Mouse (Mus musculus) neural tube, embryonic 11.5 days (tissue): ENCODE measurements around the gene Tmem230. TPM values are rescaled to one million over a fixed set of nuclear protein-coding genes. Genes with fewer than 3 reads are reported as not detected.
"Not testable (repeated sequence)": the region's sequence is repeated elsewhere in the genome, so short reads cannot be mapped to it uniquely, and the experiment has no call there.

Experiments
- ATAC-seq: fragments of 200-750 bp; cut with Nextera tagmentation; 2 replicates; pipeline ENCODE4 v1.8.0; 2017; ENCODE audit warnings: moderate number of reproducible peaks, mild to moderate bottlenecking, moderate TSS enrichment, moderate library complexity; ENCODE audit not compliant: insufficient read depth, low FRiP score, low TSS enrichment
- DNase-seq: peaks from one replicate; pipeline ENCODE4 v3.0.0-alpha.2; 2015; ENCODE audit warnings: low spot score
- H3K27ac ChIP-seq: fragments of 300-500 bp; sonication (generic); 2 replicates; pipeline ENCODE4 v1.5.1; 2014; ENCODE audit warnings: low read depth, mild to moderate bottlenecking, low read length
- H3K27me3 ChIP-seq: fragments of 300-500 bp; sonication (generic); 2 replicates; pipeline ENCODE4 v1.6.1; 2014; ENCODE audit warnings: mild to moderate bottlenecking, low read length, mixed read lengths; ENCODE audit not compliant: control insufficient read depth, insufficient read depth
- H3K36me3 ChIP-seq: fragments of 300-500 bp; sonication (generic); 2 replicates; pipeline ENCODE4 v1.6.1; 2014; ENCODE audit warnings: mild to moderate bottlenecking, low read length, moderate library complexity, mixed read lengths; ENCODE audit not compliant: control insufficient read depth, insufficient read depth
- H3K4me1 ChIP-seq: fragments of 300-500 bp; sonication (generic); 2 replicates; pipeline ENCODE4 v1.6.1; 2014; ENCODE audit warnings: low read length, mixed read lengths; ENCODE audit not compliant: control insufficient read depth, insufficient read depth
- H3K4me2 ChIP-seq: fragments of 300-500 bp; sonication (generic); 2 replicates; pipeline ENCODE4 v1.6.1; 2014; ENCODE audit warnings: low read depth, mild to moderate bottlenecking, moderate library complexity
- H3K4me3 ChIP-seq: fragments of 300-500 bp; sonication (generic); 2 replicates; pipeline ENCODE4 v1.5.1; 2014; ENCODE audit warnings: low read depth, low read length
- H3K9ac ChIP-seq: fragments of 300-500 bp; sonication (generic); 2 replicates; pipeline ENCODE4 v1.6.1; 2014; ENCODE audit warnings: mild to moderate bottlenecking, low read length
- H3K9me3 ChIP-seq: fragments of 300-500 bp; sonication (generic); 2 replicates; pipeline ENCODE4 v1.6.1; 2016; ENCODE audit warnings: low read length; ENCODE audit not compliant: control insufficient read depth
- WGBS: fragments of 180-500 bp; shearing (Covaris S2); extraction: QIAGEN DNeasy Blood & Tissue Kit; methylation state at CpG from one replicate; pipeline ENCODE4 v1.1.7; 2014; 5-methylcytosine and 5-hydroxymethylcytosine counted together
- polyA plus RNA-seq: library from polyadenylated mRNA; unstranded; fragments of >200 nt; fragmentation: Nextera tagmentation; extraction: Ambion mirVana; gene quantifications from 2 replicates; pipeline ENCODE4 v1.2.1, GENCODE M21; 2014

Tmem230 gene
- 58.8 and 59.0 TPM in 2 replicates for polyA plus RNA-seq

GRCm38 (mm10) chr2:132247539-132248313 lies at the start of gene Tmem230:
Gene Tmem230, minus strand, starts transcription at chr2:132247807.
- H3K9ac ChIP-seq, result peak within 1 kb of the TSS; percentile 57
- 4% methylated on average over 50 of the region's 50 CpGs for WGBS
- peaks cover 3% of the 10 kb centered on the region; the same call in 1 of the 2 replicates for H3K4me1 ChIP-seq
- H3K27me3 ChIP-seq, result no peaks in the 10 kb centered on the region
- peak within 1 kb of the TSS; percentile 57; the same call in 1 of the 2 replicates for H3K27ac ChIP-seq
- peak; percentile 96 for DNase-seq
- no peaks in the 10 kb centered on the region for H3K36me3 ChIP-seq
- H3K4me2 ChIP-seq, result peak within 1 kb of the TSS; percentile 42
- ATAC-seq, result peak; percentile 91
- H3K9me3 ChIP-seq, result no peaks in the 10 kb centered on the region
- H3K4me3 ChIP-seq, result peak within 1 kb of the TSS; percentile 59

- no peak for DNase-seq
- Histone ChIP-seq H3K27ac (no peak overlapping the region), H3K9me3 (no peaks in the 10 kb centered on the region), H3K36me3 (no peaks in the 10 kb centered on the region), H3K4me3 (no peak overlapping the region), H3K9ac (no peak overlapping the region), H3K27me3 (no peaks in the 10 kb centered on the region), H3K4me2 (no peak overlapping the region), H3K4me1 (peaks cover 3% of the 10 kb centered on the region; the same call in 1 of the 2 replicates)
- WGBS, result 87% methylated on average over 10 of the region's 10 CpGs
- no peak for ATAC-seq
Observed at GRCm38 (mm10) chr2:132293694-132294450, 46.3 kb upstream of the Tmem230 start.

- Histone ChIP-seq H3K36me3 (no peaks in the 10 kb centered on the region), H3K4me2 (no peak overlapping the region), H3K9me3 (no peaks in the 10 kb centered on the region), H3K27ac (no peak overlapping the region), H3K9ac (no peak overlapping the region), H3K4me3 (no peak overlapping the region), H3K27me3 (no peaks in the 10 kb centered on the region), H3K4me1 (peaks cover 3% of the 10 kb centered on the region; the same call in 1 of the 2 replicates)
- DNase-seq (no peak), ATAC-seq (no peak)
- 42% methylated on average over 4 of the region's 4 CpGs for WGBS
Observed at GRCm38 (mm10) chr2:132292083-132292482, 44.5 kb upstream of the Tmem230 start.

- no peaks in the 10 kb centered on the region for H3K36me3 ChIP-seq
- no peak overlapping the region for H3K4me2 ChIP-seq
- 91% methylated on average over 3 of the region's 3 CpGs for WGBS
- no peak overlapping the region for H3K4me3 ChIP-seq
- no peak overlapping the region for H3K9ac ChIP-seq
- H3K27ac ChIP-seq, result no peak overlapping the region
- DNase-seq, result no peak
- ATAC-seq, result no peak
- peaks cover 3% of the 10 kb centered on the region; the same call in 1 of the 2 replicates for H3K4me1 ChIP-seq
- no peaks in the 10 kb centered on the region for H3K9me3 ChIP-seq
- H3K27me3 ChIP-seq, result no peaks in the 10 kb centered on the region
Observed at GRCm38 (mm10) chr2:132291265-132291664, 43.7 kb upstream of the Tmem230 start.

- Histone ChIP-seq H3K9me3 (no peaks in the 10 kb centered on the region), H3K36me3 (no peaks in the 10 kb centered on the region), H3K4me3 (no peak overlapping the region), H3K9ac (no peak overlapping the region), H3K4me2 (no peak overlapping the region), H3K27me3 (no peaks in the 10 kb centered on the region), H3K4me1 (peaks cover 3% of the 10 kb centered on the region; the same call in 1 of the 2 replicates), H3K27ac (no peak overlapping the region)
- 81% methylated on average over 6 of the region's 6 CpGs for WGBS
- no peak for ATAC-seq
- DNase-seq, result no peak
Observed at GRCm38 (mm10) chr2:132290808-132291207, 43.2 kb upstream of the Tmem230 start.

- H3K4me1 ChIP-seq, ATAC-seq, H3K27me3 ChIP-seq, H3K4me2 ChIP-seq, H3K4me3 ChIP-seq, H3K27ac ChIP-seq, H3K9ac ChIP-seq, H3K9me3 ChIP-seq, DNase-seq, H3K36me3 ChIP-seq: not testable (repeated sequence)
- WGBS, result 87% methylated on average over 5 of the region's 7 CpGs
Observed at GRCm38 (mm10) chr2:132289213-132289612, 41.6 kb upstream of the Tmem230 start.

- DNase-seq, result no peak
- no peak for ATAC-seq
- no peaks in the 10 kb centered on the region for H3K27me3 ChIP-seq
- H3K36me3 ChIP-seq, result no peaks in the 10 kb centered on the region
- 91% methylated on average over 9 of the region's 9 CpGs for WGBS
- H3K4me3 ChIP-seq, result no peak overlapping the region
- H3K4me2 ChIP-seq, result no peak overlapping the region
- H3K4me1 ChIP-seq, result peaks cover 15% of the 10 kb centered on the region; the same call in 1 of the 2 replicates
- no peaks in the 10 kb centered on the region for H3K9me3 ChIP-seq
- H3K9ac ChIP-seq, result no peak overlapping the region
- no peak overlapping the region for H3K27ac ChIP-seq
Observed at GRCm38 (mm10) chr2:132286376-132287076, 38.9 kb upstream of the Tmem230 start.

GRCm38 (mm10) chr2:132285722-132286121 lies 38.1 kb upstream of the Tmem230 start:
- not testable (repeated sequence) for H3K9ac ChIP-seq, H3K27me3 ChIP-seq, H3K27ac ChIP-seq, H3K4me2 ChIP-seq, ATAC-seq, H3K4me3 ChIP-seq, H3K9me3 ChIP-seq, DNase-seq, H3K36me3 ChIP-seq
- WGBS, result 93% methylated on average over 5 of the region's 5 CpGs
- peaks cover 15% of the 10 kb centered on the region; the same call in 1 of the 2 replicates for H3K4me1 ChIP-seq
